Mouse (Mus musculus) splenic B cell, adult 2 months (primary cell): ENCODE results near the gene Gm20388.

Experiments used
- DNase-seq: peaks from one replicate; pipeline ENCODE4 v3.0.0-alpha.2; 2011; ENCODE audit warnings: low read depth, low spot score
- H3K27me3 ChIP-seq: 2 replicates; pipeline ENCODE4 v1.6.1; 2012; ENCODE audit warnings: mild to moderate bottlenecking, low read length, moderate library complexity, mixed read lengths; ENCODE audit not compliant: control insufficient read depth, poor library complexity, insufficient read depth, severe bottlenecking
- H3K36me3 ChIP-seq: 2 replicates; pipeline ENCODE4 v1.6.1; 2012; ENCODE audit warnings: mild to moderate bottlenecking, low read length, moderate library complexity, mixed read lengths; ENCODE audit not compliant: control insufficient read depth, poor library complexity, insufficient read depth, severe bottlenecking

The Gm20388 gene

DNA sequence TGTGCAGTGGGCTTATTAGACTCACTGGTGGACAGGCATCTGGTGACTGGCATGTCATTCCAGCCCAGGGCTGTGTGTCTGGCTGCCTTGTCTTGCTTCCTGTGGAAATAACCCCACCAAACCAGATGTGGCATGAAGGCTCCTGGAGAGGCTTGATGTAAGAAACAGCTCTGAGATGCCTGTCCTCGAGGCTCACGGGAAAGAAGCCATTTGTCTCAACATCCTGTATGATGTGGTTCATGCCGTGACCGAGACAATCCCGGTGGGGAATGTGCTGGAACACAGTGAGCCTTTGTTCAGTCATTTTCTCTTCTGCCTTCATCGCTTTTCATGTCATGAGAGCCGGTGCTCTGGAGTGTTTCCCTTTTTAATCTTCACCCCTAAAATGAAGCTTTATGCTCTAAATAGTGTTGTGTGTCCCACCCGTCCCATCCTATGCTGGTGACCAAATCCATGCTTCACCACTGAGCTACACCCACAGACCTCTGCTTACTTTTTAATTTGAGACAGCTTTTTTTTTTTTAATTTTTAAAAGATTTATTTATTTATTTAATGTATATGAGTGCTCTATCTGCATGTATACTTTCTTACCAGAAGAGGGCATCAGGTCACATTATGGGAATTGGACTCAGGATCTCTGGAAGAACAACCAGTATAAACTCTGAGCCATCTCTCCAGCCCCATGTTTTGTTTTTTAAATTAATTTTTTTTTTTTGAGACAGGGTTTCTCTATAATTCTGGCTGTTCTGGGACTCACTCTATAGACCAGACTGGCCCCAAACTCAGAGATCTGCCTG lies 2054.3 kb downstream of the Gm20388 start:
- Histone ChIP-seq H3K27me3 (no peaks in the 10 kb centered on the region), H3K36me3 (0 out of 2 replicates have a peak, but pooled peaks cover 2% of the 10 kb centered on the region)
- no peak for DNase-seq

DNA sequence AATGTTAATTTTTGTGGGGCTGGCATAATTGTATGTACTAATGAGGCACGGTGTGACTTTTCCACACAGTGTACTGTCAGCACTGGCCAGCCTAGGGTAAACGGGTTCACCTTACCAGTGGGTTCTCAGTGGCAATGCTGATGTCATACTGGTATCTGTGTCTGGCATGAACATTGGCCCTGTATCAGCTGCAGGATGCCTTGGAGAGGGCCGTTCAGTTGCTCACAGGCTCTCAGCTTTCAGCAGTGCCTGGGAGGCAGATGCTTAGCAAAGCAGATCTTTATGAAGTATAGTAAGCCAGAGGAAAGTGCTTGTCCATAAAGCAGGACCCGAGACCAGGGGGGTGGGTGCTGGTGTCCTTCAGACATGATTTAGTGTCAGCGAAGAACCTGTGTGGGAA lies 2055.5 kb downstream of the Gm20388 start:
- no peak for DNase-seq
- Histone ChIP-seq H3K36me3 (0 out of 2 replicates have a peak, but pooled peaks cover 2% of the 10 kb centered on the region), H3K27me3 (no peaks in the 10 kb centered on the region)

- no peaks in the 10 kb centered on the region for H3K27me3 ChIP-seq
- DNase-seq: no peak
- no peaks in the 10 kb centered on the region for H3K36me3 ChIP-seq
These were observed 2056.2 kb downstream of the Gm20388 start for GRCm38 (mm10) chr8:121966714-121967448.

- no peak for DNase-seq
- Histone ChIP-seq H3K36me3 (no peaks in the 10 kb centered on the region), H3K27me3 (no peaks in the 10 kb centered on the region)
These were observed 2057.3 kb downstream of the Gm20388 start for GRCm38 (mm10) chr8:121967977-121968376.

DNA sequence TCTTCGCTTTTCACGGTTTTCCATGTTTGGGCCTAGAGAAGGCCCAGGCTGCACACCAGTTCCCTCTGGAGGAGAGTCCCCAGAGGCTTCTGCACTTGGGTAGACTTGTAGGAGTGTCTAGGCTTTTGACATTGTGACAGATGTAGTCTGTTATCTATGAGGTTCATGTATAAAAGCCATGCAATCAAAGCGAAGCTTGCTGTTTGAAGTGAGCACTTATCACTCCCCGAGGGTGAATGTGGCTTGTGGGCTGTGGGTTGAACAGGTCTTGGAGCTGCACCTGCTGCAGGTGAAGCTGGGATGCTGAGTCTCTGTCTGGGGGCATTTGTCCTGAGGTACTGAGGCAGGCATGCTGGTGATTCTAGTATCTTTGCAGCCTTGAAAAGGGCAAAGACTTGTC lies 2057.9 kb downstream of the Gm20388 start:
- Histone ChIP-seq H3K36me3 (no peaks in the 10 kb centered on the region), H3K27me3 (no peaks in the 10 kb centered on the region)
- DNase-seq: no peak

DNA sequence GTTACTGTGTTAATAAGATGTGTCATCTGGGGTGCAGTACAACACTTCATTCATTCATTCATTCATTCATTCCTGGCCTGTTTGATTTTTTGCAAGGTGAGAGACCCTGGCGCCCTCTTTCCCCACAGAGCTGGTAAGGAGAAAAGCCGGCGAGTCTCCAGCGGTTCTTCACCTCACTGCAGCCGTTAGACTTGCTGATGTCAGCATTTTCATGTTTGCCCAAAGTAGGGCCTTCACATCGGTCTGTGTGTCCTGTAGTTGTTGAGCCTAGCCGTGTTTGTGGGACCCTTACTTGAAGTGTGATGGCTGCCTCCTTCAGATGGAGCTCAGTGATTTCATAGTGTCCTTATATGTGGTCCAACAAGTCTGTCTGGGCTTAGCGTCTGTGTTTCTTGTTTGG lies 2059.6 kb downstream of the Gm20388 start:
- no peak for DNase-seq
- Histone ChIP-seq H3K36me3 (peaks cover 5% of the 10 kb centered on the region; the same call in 1 of the 2 replicates), H3K27me3 (no peaks in the 10 kb centered on the region)

DNA sequence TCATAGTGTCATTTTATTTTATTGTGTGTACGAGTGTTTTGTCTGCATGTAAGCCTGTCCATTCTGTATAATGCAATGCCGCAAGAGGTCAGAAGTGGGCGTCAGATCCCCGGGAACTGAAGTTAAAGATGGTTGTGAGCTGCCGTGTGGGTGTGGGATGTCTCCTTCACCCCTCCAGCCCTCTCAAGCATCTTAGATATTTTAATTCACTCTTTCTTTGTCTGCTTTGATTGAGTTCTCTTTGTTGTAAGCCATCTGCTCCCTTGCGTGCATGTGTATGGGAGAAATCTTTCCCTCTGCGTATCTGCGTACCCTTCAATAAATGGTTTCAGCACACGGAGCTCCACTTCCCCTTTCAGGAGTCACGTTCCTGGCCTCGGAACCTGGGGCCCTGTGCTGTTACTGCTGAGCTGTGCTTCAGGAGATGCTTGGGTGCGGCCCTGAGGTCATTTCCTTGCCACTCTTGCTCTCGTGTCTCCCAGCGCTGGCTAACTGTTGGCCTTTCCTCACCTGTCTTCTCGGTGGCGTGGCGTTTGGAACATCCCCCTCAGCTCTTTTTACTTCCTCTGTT lies 2060.9 kb downstream of the Gm20388 start:
- H3K27me3 ChIP-seq: no peaks in the 10 kb centered on the region
- H3K36me3 ChIP-seq: peaks cover 5% of the 10 kb centered on the region; the same call in 1 of the 2 replicates
- DNase-seq: peak; percentile 50

- Histone ChIP-seq H3K36me3 (peaks cover 7% of the 10 kb centered on the region), H3K27me3 (no peaks in the 10 kb centered on the region)
- no peak for DNase-seq
These were observed 2063.3 kb downstream of the Gm20388 start for GRCm38 (mm10) chr8:121973906-121974305.

GRCm38 (mm10) chr8:121977819-121978590 lies 2067.4 kb downstream of the Gm20388 start:
- DNase-seq: peak; percentile 48
- peaks cover 10% of the 10 kb centered on the region for H3K36me3 ChIP-seq
- no peaks in the 10 kb centered on the region for H3K27me3 ChIP-seq

GRCm38 (mm10) chr8:121978670-121979069 lies 2068.0 kb downstream of the Gm20388 start:
- Histone ChIP-seq H3K27me3 (no peaks in the 10 kb centered on the region), H3K36me3 (peaks cover 10% of the 10 kb centered on the region)
- DNase-seq: no peak

GRCm38 (mm10) chr8:121980792-121981519 lies 2070.3 kb downstream of the Gm20388 start:
- no peak for DNase-seq
- peaks cover 7% of the 10 kb centered on the region for H3K36me3 ChIP-seq
- no peaks in the 10 kb centered on the region for H3K27me3 ChIP-seq

GRCm38 (mm10) chr8:121981520-121981895 lies 2070.9 kb downstream of the Gm20388 start:
- H3K27me3 ChIP-seq: no peaks in the 10 kb centered on the region
- H3K36me3 ChIP-seq: peaks cover 7% of the 10 kb centered on the region
- no peak for DNase-seq

DNA sequence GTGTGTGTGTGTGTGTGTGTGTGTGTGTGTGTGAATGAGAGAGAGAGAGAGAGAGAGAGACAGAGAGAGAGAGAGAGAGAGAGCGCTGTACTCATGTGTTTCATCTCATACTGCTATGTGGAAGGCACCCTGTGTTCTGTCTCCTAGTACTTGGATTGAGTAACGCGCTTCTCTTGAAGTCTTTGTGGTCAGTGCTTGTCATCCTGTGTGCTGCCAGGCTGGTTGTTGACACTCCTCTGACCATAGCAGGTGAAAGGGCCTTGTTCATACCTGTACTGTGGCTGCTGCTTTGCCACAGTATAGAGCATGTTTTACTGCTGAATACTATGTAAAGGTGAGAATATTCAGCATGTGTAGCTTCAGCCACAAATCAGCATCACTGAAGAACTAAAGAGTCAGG lies 2075.0 kb downstream of the Gm20388 start:
- no peak for DNase-seq
- Histone ChIP-seq H3K27me3 (no peaks in the 10 kb centered on the region), H3K36me3 (peaks cover 3% of the 10 kb centered on the region)

GRCm38 (mm10) chr8:121987892-121988291 lies 2077.3 kb downstream of the Gm20388 start:
- peaks cover 3% of the 10 kb centered on the region for H3K36me3 ChIP-seq
- no peaks in the 10 kb centered on the region for H3K27me3 ChIP-seq
- DNase-seq: no peak
